ENCODE assay signal across 8 mouse cellular contexts in genomic region chr15:7090211-7090765, GRCm38 (mm10). TPM values are rescaled to one million over a fixed set of nuclear protein-coding genes. Genes with fewer than 3 reads are reported as not detected.
DNase-seq lines count a peak whose midpoint lies in the region; ATAC-seq and TF ChIP-seq lines count a peak whose summit lies in the region.

Gene Lifr, plus strand, starts transcription at chr15:7090614.

- no peak for DNase-seq in lung, embryonic 14.5 days
- DNase-seq in lung, postnatal 14 days = no peak
- DNase-seq in heart, postnatal 10 days = no peak
- DNase-seq in cerebellum, adult 11-12 months = no peak
- DNase-seq in spleen, postnatal 36 days (ENCODE audit: low spot score in 2 of 2) = no peak
- DNase-seq in retina, postnatal 1 day = no peak

- no peaks in the 10 kb centered on the region for H3K36me3 ChIP-seq in lung, embryonic 14.5 days (ENCODE audit: insufficient read depth)
- no peaks in the 10 kb centered on the region for H3K36me3 ChIP-seq in limb, embryonic 15.5 days

- H3K4me3 ChIP-seq in lung, embryonic 14.5 days (ENCODE audit: low read depth, low read length) = no peak within 1 kb of the TSS
- no peak within 1 kb of the TSS for H3K4me3 ChIP-seq in brown adipose tissue, adult 24 weeks (ENCODE audit: insufficient read depth, low read depth, low read length)
- no peak within 1 kb of the TSS for H3K4me3 ChIP-seq in limb, embryonic 15.5 days

- H3K27me3 ChIP-seq in lung, embryonic 14.5 days (ENCODE audit: insufficient read depth, low read length) = no peaks in the 10 kb centered on the region
- H3K27me3 ChIP-seq in limb, embryonic 15.5 days = no peaks in the 10 kb centered on the region

- H3K9ac ChIP-seq in lung, embryonic 14.5 days = no peak within 1 kb of the TSS
- no peak within 1 kb of the TSS for H3K9ac ChIP-seq in limb, embryonic 15.5 days

- no peaks in the 10 kb centered on the region for H3K9me3 ChIP-seq in lung, embryonic 14.5 days (ENCODE audit: low read depth, low read length)
- H3K9me3 ChIP-seq in limb, embryonic 15.5 days = no peaks in the 10 kb centered on the region

- no peak for ATAC-seq in lung, embryonic 14.5 days (ENCODE audit: insufficient read depth)
- ATAC-seq in limb, embryonic 15.5 days (ENCODE audit: insufficient number of reproducible peaks, low FRiP score, low TSS enrichment, low read depth) = peak; percentile 19; the same call in 1 of the 2 replicates

- 62% methylated on average over 8 of the region's 8 CpGs for WGBS in lung, embryonic 14.5 days
- 69% methylated on average over 8 of the region's 8 CpGs for WGBS in limb, embryonic 15.5 days

- no peaks in the 10 kb centered on the region for H3K4me1 ChIP-seq in lung, embryonic 14.5 days (ENCODE audit: insufficient read depth)
- peaks cover 5% of the 10 kb centered on the region; the same call in 1 of the 2 replicates for H3K4me1 ChIP-seq in brown adipose tissue, adult 24 weeks (ENCODE audit: control insufficient read depth, insufficient read depth, insufficient read length, low read length)
- peaks cover 10% of the 10 kb centered on the region for H3K4me1 ChIP-seq in limb, embryonic 15.5 days

- no peak within 1 kb of the TSS for H3K27ac ChIP-seq in lung, embryonic 14.5 days (ENCODE audit: low read depth)
- no peak within 1 kb of the TSS for H3K27ac ChIP-seq in brown adipose tissue, adult 24 weeks (replicated peaks; ENCODE audit: low read depth, low read length)
- no peak within 1 kb of the TSS for H3K27ac ChIP-seq in limb, embryonic 15.5 days

- no peak within 1 kb of the TSS for H3K4me2 ChIP-seq in lung, embryonic 14.5 days
- no peak within 1 kb of the TSS for H3K4me2 ChIP-seq in limb, embryonic 15.5 days

- intact Hi-C loops in heart, postnatal 10 days (cut with DNase I) = no loop called here

- no peak for TF ChIP-seq CTCF in lung, embryonic 14.5 days (IDR thresholded peaks at IDR 0.05; ENCODE audit: low read depth)

RNA-seq across cellular contexts. Expression of gene Lifr, which starts in this region (rescaled TPM):
- 30.5 and 31.0 TPM in 2 replicates for polyA plus RNA-seq in lung, embryonic 14.5 days (2014; fragmentation: Nextera tagmentation; extraction: Ambion mirVana)
- 11.6 and 12.9 TPM in 2 replicates for polyA plus RNA-seq in brown adipose tissue, adult 24 weeks (2012; ENCODE audit: insufficient read depth, insufficient read length, missing spikeins)
- 10 to 100 TPM; 50.2 to 54.0 TPM for total RNA-seq in heart, postnatal 10 days (2021)
- 14.3 and 16.7 TPM in 2 replicates for polyA plus RNA-seq in limb, embryonic 15.5 days (2015; fragmentation: Nextera tagmentation; extraction: Ambion mirVana)
